Mouse (Mus musculus) central nervous system, embryonic 14 days (tissue): ENCODE data around the gene Gm16503. TPM values are rescaled to one million over a fixed set of nuclear protein-coding genes. Genes with fewer than 3 reads are reported as not detected.

ENCODE experiments used
- polyA plus RNA-seq: library from polyadenylated mRNA; depleted of rRNA; stranded (reverse); fragments of >200 nt; gene quantifications from 2 replicates; pipeline ENCODE4 v1.2.3, GENCODE M21; 2012; rRNA removed

The Gm16503 gene
- 0.70 and 0.96 TPM in 2 replicates for polyA plus RNA-seq

GRCm38 (mm10) chr4:147539918-147540317 is at the start of gene Gm16503:
Gene Gm16503, plus strand, starts transcription at chr4:147540218.

GRCm38 (mm10) chr4:147492117-147492516 is 47.9 kb upstream of the Gm16503 start, which contains the start of gene Zfp982:
Gene Zfp982, plus strand, starts transcription at chr4:147492417.

GRCm38 (mm10) chr4:147553071-147553470 is 13.1 kb downstream of the Gm16503 start, which contains the start of gene Zfp985:
Gene Zfp985, plus strand, starts transcription at chr4:147553277.

Other genes starting within 250 kb of the Gm16503 start
- 0.09 TPM in 2 replicates for gene Zfp988, start 234.5 kb upstream of the Gm16503 start, polyA plus RNA-seq
- gene Zfp978, start 178.9 kb upstream of the Gm16503 start, polyA plus RNA-seq: not detected in 2 replicates
- 1.4 and 1.9 TPM in 2 replicates for gene Zfp982, start 47.8 kb upstream of the Gm16503 start, polyA plus RNA-seq
- 0.03 and 0.04 TPM in 2 replicates for gene Zfp985, start 13.1 kb downstream of the Gm16503 start, polyA plus RNA-seq
- 1.0 and 1.3 TPM in 2 replicates for gene Zfp979, start 102.3 kb downstream of the Gm16503 start, polyA plus RNA-seq
- gene Zfp534, start 162.3 kb downstream of the Gm16503 start, polyA plus RNA-seq: not detected in 2 replicates